8 mouse cellular contexts compared by ENCODE assay signal in the genomic region with DNA sequence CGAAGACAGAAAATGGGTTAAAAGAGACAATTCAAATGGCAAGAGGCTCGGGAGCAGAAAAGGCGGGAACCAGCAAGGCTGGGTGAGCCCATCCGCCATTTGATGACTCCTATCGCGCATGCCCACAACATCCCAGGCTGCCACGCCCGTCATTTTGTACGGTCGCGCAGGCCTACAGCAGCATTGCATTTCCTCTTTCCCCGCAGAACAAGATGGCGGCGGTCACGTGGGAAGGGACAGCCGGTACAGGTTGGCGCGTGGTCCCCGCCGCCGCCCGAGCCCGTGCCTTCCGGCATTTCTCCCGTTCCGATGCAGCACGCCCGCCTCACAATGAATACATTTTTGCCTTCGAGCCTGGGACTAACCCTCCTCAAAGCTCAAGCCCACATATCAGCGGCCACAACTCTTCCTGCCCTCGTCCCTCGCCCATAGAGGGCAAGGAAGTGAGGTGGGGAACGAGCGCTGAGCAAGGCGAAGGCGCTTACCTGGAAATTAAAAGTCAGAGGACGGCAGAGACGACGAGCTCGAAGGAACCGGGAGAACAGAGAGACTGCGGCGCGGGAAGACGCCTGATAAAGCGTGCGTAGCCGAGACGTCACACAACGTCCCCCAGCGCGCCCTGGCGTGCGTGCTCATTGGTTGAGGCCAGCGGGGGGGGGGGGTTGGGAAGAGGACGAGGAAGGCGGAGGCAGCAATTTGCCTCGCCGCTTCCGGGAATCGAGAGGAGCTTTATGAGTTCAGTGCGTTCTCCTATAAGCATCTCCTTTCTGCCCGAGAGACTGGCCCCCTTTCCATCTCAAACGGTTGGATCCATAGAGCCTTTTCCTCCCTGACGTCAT. TPM values are rescaled to one million over a fixed set of nuclear protein-coding genes. Genes with fewer than 3 reads are reported as not detected.
DNase-seq lines count a peak whose midpoint lies in the region; ATAC-seq and TF ChIP-seq lines count a peak whose summit lies in the region.

A gene (minus strand): TSS at position 728 of the 839 bp plus-strand sequence.

- H3K79me2 ChIP-seq in liver, adult 2 months (ENCODE audit: control insufficient read depth, insufficient read depth, low read length), result 0 out of 2 replicates have a peak, but pooled peaks cover 3% of the 10 kb centered on the region
- peaks cover 20% of the 10 kb centered on the region for H3K79me2 ChIP-seq in myocyte (ENCODE audit: control insufficient read depth, insufficient read depth)

- peak; percentile 94 for ATAC-seq in erythroblast, adult 5-6 weeks (replicated peaks; ENCODE audit: low FRiP score, poor library complexity, severe bottlenecking)
- ATAC-seq in heart, embryonic 11.5 days (replicated peaks; ENCODE audit: insufficient number of reproducible peaks, low FRiP score, low TSS enrichment), result peak; percentile 90
- peak; percentile 95 for ATAC-seq in kidney, embryonic 16.5 days (ENCODE audit: low FRiP score, low TSS enrichment)

- peak within 1 kb of the TSS; percentile 4 for H3ac ChIP-seq in myocyte (ENCODE audit: control insufficient read depth, insufficient read length)

- peak within 1 kb of the TSS; percentile 67 for H3K4me3 ChIP-seq in heart, embryonic 11.5 days (ENCODE audit: low read depth, low read length)
- peak within 1 kb of the TSS; percentile 74 for H3K4me3 ChIP-seq in kidney, embryonic 16.5 days (ENCODE audit: low read length)
- H3K4me3 ChIP-seq in liver, adult 2 months (ENCODE audit: insufficient read depth, low read depth, low read length), result peak within 1 kb of the TSS; percentile 97
- peak within 1 kb of the TSS; percentile 90 for H3K4me3 ChIP-seq in myocyte

- peak; percentile 71 for TF ChIP-seq POLR2A in liver, adult 2 months (IDR thresholded peaks at IDR 0.05; ENCODE audit: extremely low read depth, insufficient read depth, low read length)
- peak; percentile 47 for TF ChIP-seq POLR2A in myocyte (IDR thresholded peaks at IDR 0.05; ENCODE audit: insufficient read length, low read depth)

- peak within 1 kb of the TSS; percentile 74 for H3K4me2 ChIP-seq in heart, embryonic 11.5 days
- peak within 1 kb of the TSS; percentile 81 for H3K4me2 ChIP-seq in kidney, embryonic 16.5 days (replicated peaks; ENCODE audit: low read depth, low read length)
- peak within 1 kb of the TSS; percentile 78 for H3K4me2 ChIP-seq in myocyte (ENCODE audit: low read depth)

- H3K9ac ChIP-seq in heart, embryonic 11.5 days (ENCODE audit: low read depth, low read length), result peak within 1 kb of the TSS; percentile 87
- peak within 1 kb of the TSS; percentile 84 for H3K9ac ChIP-seq in kidney, embryonic 16.5 days (replicated peaks; ENCODE audit: low read length)
- peak within 1 kb of the TSS; percentile 95 for H3K9ac ChIP-seq in liver, adult 2 months (ENCODE audit: low read depth, low read length)

- H3K9me3 ChIP-seq in heart, embryonic 11.5 days (replicated peaks; ENCODE audit: control insufficient read depth, low read length), result no peaks in the 10 kb centered on the region
- no peaks in the 10 kb centered on the region for H3K9me3 ChIP-seq in kidney, embryonic 16.5 days (ENCODE audit: low read length)

- peak within 1 kb of the TSS; percentile 98 for H3K27ac ChIP-seq in heart, embryonic 11.5 days (ENCODE audit: low read depth, low read length)
- peak within 1 kb of the TSS; percentile 99 for H3K27ac ChIP-seq in kidney, embryonic 16.5 days (ENCODE audit: low read length)
- H3K27ac ChIP-seq in liver, adult 2 months (replicated peaks; ENCODE audit: insufficient read depth, low read depth, low read length), result peak within 1 kb of the TSS; percentile 99

- WGBS in heart, embryonic 11.5 days (ENCODE audit: insufficient replicate concordance), result 18% methylated on average over 65 of the region's 65 CpGs
- WGBS in kidney, embryonic 16.5 days, result 30% methylated on average over 59 of the region's 65 CpGs
- under 1% methylated on average over 47 of the region's 65 CpGs for WGBS in liver, adult 2 months

- H3K4me1 ChIP-seq in heart, embryonic 11.5 days (ENCODE audit: control insufficient read depth, insufficient read depth, low read length), result peaks cover 5% of the 10 kb centered on the region; the same call in 1 of the 2 replicates
- 0 out of 2 replicates have a peak, but pooled peaks cover 7% of the 10 kb centered on the region for H3K4me1 ChIP-seq in kidney, embryonic 16.5 days (ENCODE audit: insufficient read depth, low read length)
- H3K4me1 ChIP-seq in liver, adult 2 months (ENCODE audit: control insufficient read depth, insufficient read depth, low read length), result peaks cover 4% of the 10 kb centered on the region; the same call in 1 of the 2 replicates

- H3K36me3 ChIP-seq in heart, embryonic 11.5 days (ENCODE audit: control insufficient read depth, insufficient read depth, low read length), result peaks cover 5% of the 10 kb centered on the region; the same call in 1 of the 2 replicates
- peaks cover 17% of the 10 kb centered on the region for H3K36me3 ChIP-seq in kidney, embryonic 16.5 days (ENCODE audit: insufficient read depth, low read length)
- H3K36me3 ChIP-seq in liver, adult 2 months (ENCODE audit: control insufficient read depth, insufficient read depth, low read length), result peaks cover 24% of the 10 kb centered on the region
- H3K36me3 ChIP-seq in myocyte (ENCODE audit: control insufficient read depth, insufficient read depth), result peaks cover 17% of the 10 kb centered on the region
- peaks cover 12% of the 10 kb centered on the region; the same call in 1 of the 2 replicates for H3K36me3 ChIP-seq in splenic B cell, adult 2 months (ENCODE audit: control insufficient read depth, insufficient read depth, low read length, poor library complexity, severe bottlenecking)

- peak; percentile 85 to 88 for DNase-seq in B cell, adult 2 months
- DNase-seq in brain, adult 2 months (ENCODE audit: low read depth, low spot score), result peak; percentile 95
- peak; percentile 64 for DNase-seq in liver, adult 2 months (ENCODE audit: extremely low read depth, low read depth, low spot score)
- peak; percentile 94 for DNase-seq in splenic B cell, adult 2 months (ENCODE audit: low read depth, low spot score)

- no peaks in the 10 kb centered on the region for H3K27me3 ChIP-seq in heart, embryonic 11.5 days (ENCODE audit: control insufficient read depth, insufficient read depth, low read length)
- H3K27me3 ChIP-seq in kidney, embryonic 16.5 days (ENCODE audit: insufficient read depth, low read length), result no peaks in the 10 kb centered on the region
- H3K27me3 ChIP-seq in liver, adult 2 months (ENCODE audit: control insufficient read depth, insufficient read depth, low read length), result no peaks in the 10 kb centered on the region
- no peaks in the 10 kb centered on the region for H3K27me3 ChIP-seq in myocyte (ENCODE audit: control insufficient read depth, insufficient read depth, insufficient read length)
- no peaks in the 10 kb centered on the region for H3K27me3 ChIP-seq in splenic B cell, adult 2 months (ENCODE audit: control insufficient read depth, insufficient read depth, low read length, poor library complexity, severe bottlenecking)

- no peak for TF ChIP-seq CTCF in liver, adult 2 months (IDR thresholded peaks at IDR 0.05; ENCODE audit: low read depth, low read length)

TF ChIP-seq in myocyte, 11 proteins besides CTCF, POLR2A, EP300 and RAD21:
- peak; percentile 77 for TF ChIP-seq POLR2AphosphoS2 (IDR thresholded peaks at IDR 0.05; ENCODE audit: insufficient read length, low read depth)
- no peak for TF ChIP-seq SRF (IDR thresholded peaks at IDR 0.05; ENCODE audit: control insufficient read depth, insufficient read length, low read depth)
- peak; percentile 69 for TF ChIP-seq USF1 (IDR thresholded peaks at IDR 0.05; ENCODE audit: low read depth)
- TF ChIP-seq MYOD1 (IDR thresholded peaks at IDR 0.05; ENCODE audit: control insufficient read depth in 1 of 3, insufficient read length in 2 of 3, low read depth in 2 of 3), result peak in 1 of 3 experiments; percentile 38
- TF ChIP-seq MYOG (IDR thresholded peaks at IDR 0.05; ENCODE audit: control insufficient read depth in 1 of 3, insufficient read depth in 1 of 3, insufficient read length in 2 of 3, low read depth in 2 of 3), result peak in 2 of 3 experiments; percentile 39 to 44

RNA-seq across cellular contexts. Expression of the gene that starts here (rescaled TPM):
- total RNA-seq in erythroblast, adult 5-6 weeks (2015; ENCODE audit: low replicate concordance), result 309 and 358 TPM in 2 replicates
- 298 and 314 TPM in 2 replicates for total RNA-seq in erythroblast, adult 5-6 weeks (2017; ENCODE audit: low replicate concordance)
- polyA plus RNA-seq in heart, embryonic 11.5 days (2014; fragmentation: Nextera tagmentation; extraction: Ambion mirVana), result 320 and 341 TPM in 2 replicates
- polyA plus RNA-seq in kidney, embryonic 16.5 days (2015; fragmentation: Nextera tagmentation; extraction: Ambion mirVana), result 433 and 441 TPM in 2 replicates
- total RNA-seq in liver, adult 2 months (2014; rRNA removed), result 61.7 and 67.0 TPM in 2 replicates
- 13.2 and 24.3 TPM in 2 replicates for polyA plus RNA-seq in liver, adult 2 months (2012; rRNA removed)
- 236 TPM for polyA plus RNA-seq in myocyte (2012; fragmentation: generic; extraction: Trizol)

Comparison
In these comparisons a context has a peak if more than half of its experiments do, and no peak if none do; other contexts are left out.
1. Peak in every context shown above with its lines: DNase-seq, ATAC-seq, H3K4me3 ChIP-seq and H3K27ac ChIP-seq.